Mouse (Mus musculus) myocyte (in vitro differentiated cells): Measurements from ENCODE around the gene Pitpnm3. TPM values are rescaled to one million over a fixed set of nuclear protein-coding genes. Genes with fewer than 3 reads are reported as not detected.

Experiments
- H3K27me3 ChIP-seq: one replicate; pipeline ENCODE4 v1.6.1; 2011; ENCODE audit not compliant: control insufficient read depth, insufficient read depth, insufficient read length
- H3K36me3 ChIP-seq: one replicate; pipeline ENCODE4 v1.6.1; 2011; ENCODE audit not compliant: control insufficient read depth, insufficient read depth
- H3K4me2 ChIP-seq: one replicate; pipeline ENCODE4 v1.6.1; 2011; ENCODE audit warnings: low read depth, control low read depth
- H3K4me3 ChIP-seq: one replicate; pipeline ENCODE4 v1.5.1; 2011; ENCODE audit warnings: mild to moderate bottlenecking, control low read depth, moderate library complexity
- H3K79me2 ChIP-seq: one replicate; pipeline ENCODE4 v1.6.1; 2011; ENCODE audit not compliant: control insufficient read depth, insufficient read depth
- H3ac ChIP-seq: one replicate; pipeline ENCODE4 v1.6.1; 2011; ENCODE audit not compliant: control insufficient read depth, insufficient read length
- CEBPB ChIP-seq: IDR thresholded peaks from 2 replicates; pipeline ENCODE4 v1.6.1; 2011; ENCODE audit warnings: mild to moderate bottlenecking, moderate library complexity; ENCODE audit not compliant: poor library complexity, insufficient read depth, severe bottlenecking
- E2F4 ChIP-seq: IDR thresholded peaks from one replicate; pipeline ENCODE4 v1.6.1; 2011; ENCODE audit warnings: mild to moderate bottlenecking, control low read depth, moderate library complexity; ENCODE audit not compliant: insufficient read depth
- MAX ChIP-seq: IDR thresholded peaks from one replicate; pipeline ENCODE4 v1.6.1; 2011; ENCODE audit warnings: low read depth, mild to moderate bottlenecking, control low read depth
- MYOD1 ChIP-seq, 3 experiments: IDR thresholded peaks; one replicate each; pipeline ENCODE4 v1.6.1; 2011; ENCODE audit warnings: control low read depth in 2 of 3, low read depth in 2 of 3, mild to moderate bottlenecking in 2 of 3, moderate library complexity in 1 of 3; ENCODE audit not compliant: insufficient read length in 2 of 3, control insufficient read depth in 1 of 3
- MYOG ChIP-seq, 3 experiments: IDR thresholded peaks; one replicate each; pipeline ENCODE4 v1.6.1; 2011; ENCODE audit warnings: control low read depth in 2 of 3, low read depth in 2 of 3, mild to moderate bottlenecking in 2 of 3; ENCODE audit not compliant: insufficient read length in 2 of 3, control insufficient read depth in 1 of 3, insufficient read depth in 1 of 3
- POLR2A ChIP-seq: IDR thresholded peaks from one replicate; pipeline ENCODE4 v1.6.1; 2011; ENCODE audit warnings: low read depth, mild to moderate bottlenecking, control low read depth, moderate library complexity; ENCODE audit not compliant: insufficient read length
- POLR2AphosphoS2 ChIP-seq: IDR thresholded peaks from one replicate; pipeline ENCODE4 v1.6.1; 2011; ENCODE audit warnings: low read depth, control low read depth; ENCODE audit not compliant: insufficient read length
- REST ChIP-seq: IDR thresholded peaks from one replicate; pipeline ENCODE4 v1.6.1; 2011; ENCODE audit warnings: mild to moderate bottlenecking, control low read depth, moderate library complexity; ENCODE audit not compliant: insufficient read depth, insufficient read length
- SRF ChIP-seq: IDR thresholded peaks from one replicate; pipeline ENCODE4 v1.6.1; 2011; ENCODE audit warnings: low read depth; ENCODE audit not compliant: control insufficient read depth, insufficient read length
- TCF12 ChIP-seq: IDR thresholded peaks from one replicate; pipeline ENCODE4 v1.6.1; 2011; ENCODE audit warnings: mild to moderate bottlenecking, control low read depth; ENCODE audit not compliant: poor library complexity, insufficient read depth, severe bottlenecking
- TCF3 ChIP-seq: IDR thresholded peaks from one replicate; pipeline ENCODE4 v1.6.1; 2011; ENCODE audit warnings: low read depth, control low read depth; ENCODE audit not compliant: insufficient read length
- USF1 ChIP-seq: IDR thresholded peaks from one replicate; pipeline ENCODE4 v1.6.1; 2011; ENCODE audit warnings: low read depth, mild to moderate bottlenecking, control low read depth, moderate library complexity
- polyA plus RNA-seq: library from polyadenylated mRNA; unstranded; fragments of >200 nt; fragmentation: generic; extraction: Trizol; gene quantifications from one replicate; pipeline ENCODE4 v1.2.1, GENCODE M21; 2012; ENCODE audit warnings: missing spikeins

Pitpnm3 gene
- polyA plus RNA-seq, 1 experiment, result 0.04 TPM

DNA sequence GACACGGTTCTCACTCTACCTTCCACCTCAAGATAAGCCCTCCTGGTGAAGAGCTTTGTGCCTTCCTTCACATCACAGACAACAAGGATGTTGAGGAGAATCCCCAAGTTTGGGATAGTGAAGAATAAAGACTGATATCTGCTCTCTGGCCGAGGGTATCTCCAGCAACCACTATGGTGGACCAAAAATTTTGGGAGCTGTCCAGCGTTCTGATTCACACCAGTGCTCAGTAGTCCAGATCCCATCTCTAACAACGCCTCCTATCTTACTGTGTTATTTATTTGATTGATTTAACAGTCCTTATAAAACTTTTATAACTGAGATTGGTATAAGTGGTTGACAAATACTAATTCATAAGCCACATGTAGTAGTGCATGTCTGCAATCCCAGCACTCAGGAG is 22.3 kb downstream of the Pitpnm3 start:
- no peak overlapping the region for H3K4me2 ChIP-seq
- H3ac ChIP-seq, result no peak overlapping the region
- H3K79me2 ChIP-seq, result no peaks in the 10 kb centered on the region
- H3K36me3 ChIP-seq, result no peaks in the 10 kb centered on the region
- TF ChIP-seq TCF12 (no peak), CEBPB (no peak), TCF3 (no peak), REST (peak; percentile 58), POLR2A (no peak), E2F4 (no peak), MAX (no peak), USF1 (no peak)
- no peaks in the 10 kb centered on the region for H3K27me3 ChIP-seq
- no peak overlapping the region for H3K4me3 ChIP-seq

- TF ChIP-seq MYOD1 (IDR thresholded peaks at IDR 0.05; ENCODE audit: control insufficient read depth in 1 of 3, insufficient read length in 2 of 3, low read depth in 2 of 3), result peak in 1 of 3 experiments; percentile 47
- TF ChIP-seq CEBPB, result no peak
- no peaks in the 10 kb centered on the region for H3K36me3 ChIP-seq
- no peaks in the 10 kb centered on the region for H3K27me3 ChIP-seq
- peak overlapping the region; percentile 30 for H3K4me2 ChIP-seq
- no peaks in the 10 kb centered on the region for H3K79me2 ChIP-seq
- H3K4me3 ChIP-seq, result no peak overlapping the region
- H3ac ChIP-seq, result no peak overlapping the region
Observed at GRCm38 (mm10) chr11:72110726-72111125, 24.9 kb downstream of the Pitpnm3 start.

- Histone ChIP-seq H3K4me2 (no peak overlapping the region), H3ac (no peak overlapping the region), H3K79me2 (no peaks in the 10 kb centered on the region), H3K36me3 (no peaks in the 10 kb centered on the region), H3K4me3 (no peak overlapping the region), H3K27me3 (peaks cover 21% of the 10 kb centered on the region)
- no peak for TF ChIP-seq TCF12
- no peak for TF ChIP-seq MYOD1 (IDR thresholded peaks at IDR 0.05; ENCODE audit: control insufficient read depth in 1 of 3, insufficient read length in 2 of 3, low read depth in 2 of 3)
- TF ChIP-seq REST, result no peak
- TF ChIP-seq POLR2AphosphoS2, result no peak
- TF ChIP-seq MAX, result no peak
- TF ChIP-seq E2F4, result no peak
- TF ChIP-seq SRF, result no peak
- TF ChIP-seq USF1, result no peak
- no peak for TF ChIP-seq MYOG (IDR thresholded peaks at IDR 0.05; ENCODE audit: control insufficient read depth in 1 of 3, insufficient read depth in 1 of 3, insufficient read length in 2 of 3, low read depth in 2 of 3)
- no peak for TF ChIP-seq CEBPB
Observed at GRCm38 (mm10) chr11:72104223-72104622, 31.4 kb downstream of the Pitpnm3 start.

- H3K4me3 ChIP-seq, result no peak overlapping the region
- TF ChIP-seq REST, result no peak
- TF ChIP-seq SRF, result no peak
- TF ChIP-seq POLR2A, result no peak
- no peak for TF ChIP-seq TCF3
- TF ChIP-seq USF1, result no peak
- no peak for TF ChIP-seq TCF12
- TF ChIP-seq CEBPB, result no peak
- no peak for TF ChIP-seq POLR2AphosphoS2
- TF ChIP-seq MAX, result no peak
- no peak for TF ChIP-seq E2F4
- no peak for TF ChIP-seq MYOD1 (IDR thresholded peaks at IDR 0.05; ENCODE audit: control insufficient read depth in 1 of 3, insufficient read length in 2 of 3, low read depth in 2 of 3)
- no peak for TF ChIP-seq MYOG (IDR thresholded peaks at IDR 0.05; ENCODE audit: control insufficient read depth in 1 of 3, insufficient read depth in 1 of 3, insufficient read length in 2 of 3, low read depth in 2 of 3)
Observed at GRCm38 (mm10) chr11:72103530-72103929, 32.0 kb downstream of the Pitpnm3 start.

GRCm38 (mm10) chr11:72100996-72101395 is 34.6 kb downstream of the Pitpnm3 start:
- H3K79me2 ChIP-seq, result no peaks in the 10 kb centered on the region
- TF ChIP-seq POLR2AphosphoS2 (no peak), MYOD1 (IDR thresholded peaks at IDR 0.05; ENCODE audit: control insufficient read depth in 1 of 3, insufficient read length in 2 of 3, low read depth in 2 of 3) (no peak), USF1 (no peak), CEBPB (no peak), SRF (no peak), E2F4 (no peak), TCF3 (no peak), TCF12 (no peak), MYOG (IDR thresholded peaks at IDR 0.05; ENCODE audit: control insufficient read depth in 1 of 3, insufficient read depth in 1 of 3, insufficient read length in 2 of 3, low read depth in 2 of 3) (no peak), POLR2A (no peak), MAX (no peak), REST (no peak)

More at GRCm38 (mm10) chr11:72103530-72103929, 32.0 kb downstream of the Pitpnm3 start:
- Histone ChIP-seq H3ac (no peak overlapping the region), H3K79me2 (no peaks in the 10 kb centered on the region), H3K4me2 (no peak overlapping the region), H3K27me3 (peaks cover 28% of the 10 kb centered on the region), H3K36me3 (no peaks in the 10 kb centered on the region)

More at GRCm38 (mm10) chr11:72100996-72101395, 34.6 kb downstream of the Pitpnm3 start:
- H3K27me3 ChIP-seq, result peaks cover 29% of the 10 kb centered on the region
- H3K4me2 ChIP-seq, result no peak overlapping the region
- no peak overlapping the region for H3ac ChIP-seq
- no peaks in the 10 kb centered on the region for H3K36me3 ChIP-seq
- no peak overlapping the region for H3K4me3 ChIP-seq
